8 mouse cellular contexts compared by ENCODE assay signal in genomic region chr15:96936705-96937346, GRCm38 (mm10).
A peak's percentile ranks its signal among the peaks of the same experiment; 100 is the strongest.
DNase-seq lines count a peak whose midpoint lies in the region; ATAC-seq lines count a peak whose summit lies in the region.

No protein-coding gene starts in this region.

- H3K9me3 ChIP-seq in intestine, embryonic 16.5 days (ENCODE audit: control insufficient read depth, low read length) = no peaks in the 10 kb centered on the region
- H3K9me3 ChIP-seq in midbrain, embryonic 10.5 days (replicated peaks) = no peaks in the 10 kb centered on the region

- H3K9ac ChIP-seq in intestine, embryonic 16.5 days (ENCODE audit: low read depth, low read length) = peak overlapping the region; percentile 52; the same call in 1 of the 2 replicates

- no peaks in the 10 kb centered on the region for H3K4me1 ChIP-seq in intestine, embryonic 16.5 days (ENCODE audit: control insufficient read depth, insufficient read depth, low read length)
- peaks cover 7% of the 10 kb centered on the region for H3K4me1 ChIP-seq in midbrain, embryonic 10.5 days

- 3% methylated on average over 18 of the region's 18 CpGs for WGBS in intestine, embryonic 16.5 days
- WGBS in midbrain, embryonic 10.5 days = 9% methylated on average over 18 of the region's 18 CpGs

- peak overlapping the region; percentile 26 for H3K4me3 ChIP-seq in intestine, embryonic 16.5 days (ENCODE audit: low read length)
- peak overlapping the region; percentile 37; the same call in 1 of the 2 replicates for H3K4me3 ChIP-seq in midbrain, embryonic 10.5 days

- DNase-seq in adrenal gland, adult 8-10 months = peak; percentile 76
- peak; percentile 89 for DNase-seq in embryo, embryonic 11.5 days (ENCODE audit: low read depth, low spot score)
- DNase-seq in gastrocnemius, postnatal 4 days (ENCODE audit: low spot score in 2 of 2) = peak; percentile 77 to 87
- DNase-seq in left cerebral cortex, postnatal 25 days (ENCODE audit: low spot score in 2 of 2) = peak; percentile 87 to 94
- DNase-seq in midbrain, embryonic 10.5 days (ENCODE audit: low spot score) = peak; percentile 83
- peak; percentile 82 for DNase-seq in right cerebral cortex, postnatal 4 days
- DNase-seq in yolk sac, embryonic 10.5 days (ENCODE audit: low spot score) = peak; percentile 82

- no peak overlapping the region for H3K27ac ChIP-seq in intestine, embryonic 16.5 days (ENCODE audit: low read length)
- H3K27ac ChIP-seq in midbrain, embryonic 10.5 days (replicated peaks) = no peak overlapping the region

- H3K4me2 ChIP-seq in intestine, embryonic 16.5 days (ENCODE audit: low read depth, low read length) = peak overlapping the region; percentile 53

- no peaks in the 10 kb centered on the region for H3K36me3 ChIP-seq in intestine, embryonic 16.5 days (ENCODE audit: control insufficient read depth, insufficient read depth, low read length)
- no peaks in the 10 kb centered on the region for H3K36me3 ChIP-seq in midbrain, embryonic 10.5 days

- intact Hi-C loops in left cerebral cortex, postnatal 25 days (cut with DNase I) = loop anchor here (5.0 kb wide), 2 partner anchors 235 to 395 kb away; no protein-coding TSS in a partner anchor

- no peaks in the 10 kb centered on the region for H3K27me3 ChIP-seq in intestine, embryonic 16.5 days (replicated peaks; ENCODE audit: control insufficient read depth, insufficient read depth, low read length)
- H3K27me3 ChIP-seq in midbrain, embryonic 10.5 days (ENCODE audit: low read depth, poor library complexity, severe bottlenecking) = no peaks in the 10 kb centered on the region

- ATAC-seq in intestine, embryonic 16.5 days = peak; percentile 96
